Mouse (Mus musculus): ENCODE measurements around the gene Art3.

DNA sequence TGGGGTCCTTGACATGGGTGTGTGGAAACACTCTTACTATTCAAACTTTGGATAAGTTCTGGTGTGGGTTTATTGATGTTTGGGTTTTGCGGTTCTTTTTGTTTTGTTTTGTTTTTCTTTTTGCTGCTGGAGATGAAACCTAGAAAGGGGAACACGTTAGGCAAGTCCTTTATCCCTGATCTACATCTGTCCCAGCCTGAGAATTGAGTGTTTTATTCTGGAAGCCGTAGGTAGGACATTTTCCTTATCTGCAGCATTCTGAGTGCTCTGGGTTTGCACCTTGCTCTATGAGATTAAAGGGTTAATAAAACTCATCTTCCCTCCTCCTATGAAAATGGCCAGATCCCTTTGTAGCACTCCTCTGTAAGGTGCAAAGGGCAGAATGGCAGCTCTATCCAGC is 64.1 kb downstream of the Art3 start:
- TF ChIP-seq CTCF (IDR thresholded peaks at IDR 0.05; ENCODE audit: control insufficient read depth, insufficient read depth, low read length): no peak
- TF ChIP-seq POLR2A (IDR thresholded peaks at IDR 0.05; ENCODE audit: borderline replicate concordance, control insufficient read depth, low read depth, low read length): no peak
